Mouse (Mus musculus): Measurements from ENCODE around the gene Cpeb3.

DNA sequence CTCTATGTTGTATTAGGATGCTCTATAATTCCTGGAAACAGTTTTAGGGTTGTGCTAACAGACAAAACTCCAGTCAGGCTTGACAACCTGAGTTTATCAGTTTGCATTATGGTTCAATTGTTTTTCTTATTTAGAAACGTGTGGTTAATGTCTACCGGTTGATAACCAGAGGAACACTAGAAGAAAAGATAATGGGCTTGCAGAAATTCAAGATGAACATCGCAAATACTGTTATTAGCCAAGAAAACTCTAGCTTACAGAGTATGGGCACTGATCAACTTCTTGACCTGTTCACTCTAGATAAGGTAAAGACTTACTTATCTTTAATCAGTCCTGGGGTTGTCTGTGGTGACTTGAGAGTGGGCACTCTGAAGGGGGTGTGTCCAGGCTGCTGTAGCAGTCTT, 198.5 kb downstream of the Cpeb3 start:
- TF ChIP-seq CHD2 (IDR thresholded peaks at IDR 0.05; ENCODE audit: low read depth, low read length): no peak
- no peak for TF ChIP-seq MAFK (IDR thresholded peaks at IDR 0.05; ENCODE audit: insufficient read depth, low read depth, low read length)

Measured in ES-E14 (cell line).